Mouse (Mus musculus) forebrain, embryonic 10.5 days (tissue): ENCODE results near the gene Rfx4. TPM values are rescaled to one million over a fixed set of nuclear protein-coding genes. Genes with fewer than 3 reads are reported as not detected.

ENCODE experiments used
- DNase-seq: peaks from one replicate; pipeline ENCODE4 v3.0.0-alpha.2; 2017; ENCODE audit warnings: low spot score; ENCODE audit errors: extremely low spot score
- H3K27ac ChIP-seq: fragments of 300-500 bp; sonication (generic); 2 replicates; pipeline ENCODE4 v1.5.1; 2016; ENCODE audit warnings: mild to moderate bottlenecking
- H3K27me3 ChIP-seq: fragments of 300-500 bp; sonication (generic); 2 replicates; pipeline ENCODE4 v1.6.1; 2016; ENCODE audit warnings: mild to moderate bottlenecking; ENCODE audit not compliant: poor library complexity, severe bottlenecking
- H3K36me3 ChIP-seq: fragments of 300-500 bp; sonication (generic); replicated peaks from 2 replicates; pipeline ENCODE4 v1.6.1; 2016; ENCODE audit warnings: mild to moderate bottlenecking, moderate library complexity
- H3K4me1 ChIP-seq: fragments of 300-500 bp; sonication (generic); 2 replicates; pipeline ENCODE4 v1.6.1; 2016
- H3K4me3 ChIP-seq: fragments of 300-500 bp; sonication (generic); 2 replicates; pipeline ENCODE4 v1.5.1; 2016; ENCODE audit warnings: mild to moderate bottlenecking, moderate library complexity
- H3K9me3 ChIP-seq: fragments of 300-500 bp; sonication (generic); 2 replicates; pipeline ENCODE4 v1.6.1; 2016; ENCODE audit warnings: mild to moderate bottlenecking, moderate library complexity
- WGBS: fragments of 180-500 bp; shearing (Covaris S2); methylation state at CpG from one replicate; pipeline ENCODE4 v1.1.7; 2016; 5-methylcytosine and 5-hydroxymethylcytosine counted together
- polyA plus RNA-seq: library from polyadenylated mRNA; unstranded; fragments of >200 nt; fragmentation: Nextera tagmentation; extraction: Ambion mirVana; gene quantifications from 2 replicates; pipeline ENCODE4 v1.2.1, GENCODE M21; 2016

Rfx4 gene
- polyA plus RNA-seq, 1 experiment from 2014 or later, result 26.1 TPM

GRCm38 (mm10) chr10:84915476-84915875 is 159.6 kb downstream of the Rfx4 start:
- peak; percentile 5 for DNase-seq
- H3K27ac ChIP-seq, result no peak overlapping the region
- H3K36me3 ChIP-seq, result no peaks in the 10 kb centered on the region; the same call in 1 of the 2 replicates
- no peak overlapping the region for H3K4me3 ChIP-seq
- peaks cover 49% of the 10 kb centered on the region for H3K4me1 ChIP-seq
- peaks cover 39% of the 10 kb centered on the region for H3K27me3 ChIP-seq
- H3K9me3 ChIP-seq, result no peaks in the 10 kb centered on the region
- WGBS, result 86% methylated on average over 6 of the region's 6 CpGs

- Histone ChIP-seq H3K27ac (peak within 1 kb of the TSS; percentile 97), H3K4me3 (peak within 1 kb of the TSS; percentile 84), H3K27me3 (peaks cover 39% of the 10 kb centered on the region), H3K9me3 (no peaks in the 10 kb centered on the region), H3K36me3 (peaks cover 6% of the 10 kb centered on the region; the same call in 1 of the 2 replicates), H3K4me1 (peaks cover 33% of the 10 kb centered on the region)
- under 1% methylated on average over 51 of the region's 51 CpGs for WGBS
- DNase-seq, result peak; percentile 97
Measured at GRCm38 (mm10) chr10:84916810-84917730, 161.2 kb downstream of the Rfx4 start, which contains the start of gene Ric8b. Ric8b (plus strand) TSS chr10:84917616.

- Histone ChIP-seq H3K9me3 (no peaks in the 10 kb centered on the region), H3K27me3 (peaks cover 33% of the 10 kb centered on the region), H3K4me3 (peak overlapping the region; percentile 84), H3K4me1 (peaks cover 31% of the 10 kb centered on the region), H3K27ac (peak overlapping the region; percentile 97), H3K36me3 (peaks cover 6% of the 10 kb centered on the region; the same call in 1 of the 2 replicates)
- WGBS, result under 1% methylated on average over 26 of the region's 27 CpGs
- no peak for DNase-seq
Measured at GRCm38 (mm10) chr10:84917731-84918095, 161.9 kb downstream of the Rfx4 start.

- Histone ChIP-seq H3K27ac (no peak overlapping the region), H3K4me1 (peaks cover 13% of the 10 kb centered on the region), H3K9me3 (no peaks in the 10 kb centered on the region), H3K4me3 (no peak overlapping the region), H3K36me3 (peaks cover 42% of the 10 kb centered on the region), H3K27me3 (no peaks in the 10 kb centered on the region)
- WGBS, result 87% methylated on average over 7 of the region's 7 CpGs
- DNase-seq, result no peak
Measured at GRCm38 (mm10) chr10:84926336-84926735, 170.5 kb downstream of the Rfx4 start.

GRCm38 (mm10) chr10:84926885-84927284 is 171.0 kb downstream of the Rfx4 start:
- 97% methylated on average over 4 of the region's 4 CpGs for WGBS
- no peaks in the 10 kb centered on the region for H3K9me3 ChIP-seq

GRCm38 (mm10) chr10:84928465-84928864 is 172.6 kb downstream of the Rfx4 start:
- H3K36me3 ChIP-seq, result peaks cover 39% of the 10 kb centered on the region
- H3K27me3 ChIP-seq, result no peaks in the 10 kb centered on the region
- no peak overlapping the region for H3K27ac ChIP-seq
- DNase-seq, result no peak
- H3K9me3 ChIP-seq, result no peaks in the 10 kb centered on the region
- H3K4me1 ChIP-seq, result peaks cover 13% of the 10 kb centered on the region
- WGBS, result 84% methylated on average over 4 of the region's 4 CpGs
- H3K4me3 ChIP-seq, result no peak overlapping the region

More at GRCm38 (mm10) chr10:84926885-84927284, 171.0 kb downstream of the Rfx4 start:
- Histone ChIP-seq H3K4me3 (no peak overlapping the region), H3K4me1 (peaks cover 13% of the 10 kb centered on the region), H3K27ac (no peak overlapping the region), H3K27me3 (no peaks in the 10 kb centered on the region), H3K36me3 (peaks cover 39% of the 10 kb centered on the region)
- DNase-seq, result no peak

- 90% methylated on average over 7 of the region's 7 CpGs for WGBS
- peaks cover 11% of the 10 kb centered on the region; the same call in 1 of the 2 replicates for H3K36me3 ChIP-seq
Measured at GRCm38 (mm10) chr10:84935553-84936209, 179.8 kb downstream of the Rfx4 start.

GRCm38 (mm10) chr10:84936832-84937515 is 181.1 kb downstream of the Rfx4 start:
- H3K27me3 ChIP-seq, result no peaks in the 10 kb centered on the region

More at GRCm38 (mm10) chr10:84935553-84936209, 179.8 kb downstream of the Rfx4 start:
- Histone ChIP-seq H3K4me1 (peaks cover 10% of the 10 kb centered on the region; the same call in 1 of the 2 replicates), H3K4me3 (no peak overlapping the region), H3K27me3 (no peaks in the 10 kb centered on the region), H3K27ac (no peak overlapping the region), H3K9me3 (no peaks in the 10 kb centered on the region)
- DNase-seq, result no peak

GRCm38 (mm10) chr10:84938094-84938820 is 182.4 kb downstream of the Rfx4 start:
- Histone ChIP-seq H3K27me3 (no peaks in the 10 kb centered on the region), H3K27ac (no peak overlapping the region), H3K4me3 (no peak overlapping the region), H3K36me3 (peaks cover 17% of the 10 kb centered on the region), H3K9me3 (no peaks in the 10 kb centered on the region), H3K4me1 (peaks cover 10% of the 10 kb centered on the region; the same call in 1 of the 2 replicates)
- 82% methylated on average over 14 of the region's 14 CpGs for WGBS
- DNase-seq, result no peak

More at GRCm38 (mm10) chr10:84936832-84937515, 181.1 kb downstream of the Rfx4 start:
- H3K4me3 ChIP-seq, result no peak overlapping the region
- no peak overlapping the region for H3K27ac ChIP-seq
- no peaks in the 10 kb centered on the region for H3K9me3 ChIP-seq
- WGBS, result 85% methylated on average over 4 of the region's 4 CpGs
- peaks cover 17% of the 10 kb centered on the region for H3K36me3 ChIP-seq
- H3K4me1 ChIP-seq, result peaks cover 10% of the 10 kb centered on the region; the same call in 1 of the 2 replicates
- DNase-seq, result no peak

- peaks cover 10% of the 10 kb centered on the region; the same call in 1 of the 2 replicates for H3K4me1 ChIP-seq
- H3K27me3 ChIP-seq, result no peaks in the 10 kb centered on the region
- peaks cover 17% of the 10 kb centered on the region for H3K36me3 ChIP-seq
- WGBS, result 86% methylated on average over 5 of the region's 5 CpGs
- no peak overlapping the region for H3K4me3 ChIP-seq
- DNase-seq, result no peak
- no peak overlapping the region for H3K27ac ChIP-seq
- H3K9me3 ChIP-seq, result no peaks in the 10 kb centered on the region
Measured at GRCm38 (mm10) chr10:84938886-84939285, 183.0 kb downstream of the Rfx4 start.

GRCm38 (mm10) chr10:84940356-84940755 is 184.5 kb downstream of the Rfx4 start:
- Histone ChIP-seq H3K27me3 (no peaks in the 10 kb centered on the region), H3K4me1 (0 out of 2 replicates have a peak, but pooled peaks cover 3% of the 10 kb centered on the region), H3K4me3 (no peak overlapping the region), H3K9me3 (no peaks in the 10 kb centered on the region), H3K36me3 (peaks cover 21% of the 10 kb centered on the region), H3K27ac (no peak overlapping the region)
- no peak for DNase-seq
- 81% methylated on average over 1 of the region's 1 CpGs for WGBS

- no peaks in the 10 kb centered on the region for H3K9me3 ChIP-seq
- WGBS, result 96% methylated on average over 3 of the region's 3 CpGs
- DNase-seq, result no peak
- no peaks in the 10 kb centered on the region for H3K27me3 ChIP-seq
- H3K4me3 ChIP-seq, result no peak overlapping the region
- H3K4me1 ChIP-seq, result no peaks in the 10 kb centered on the region
- no peak overlapping the region for H3K27ac ChIP-seq
- peaks cover 47% of the 10 kb centered on the region for H3K36me3 ChIP-seq
Measured at GRCm38 (mm10) chr10:84945692-84946091, 189.8 kb downstream of the Rfx4 start.
